Mouse (Mus musculus) myocyte (in vitro differentiated cells): ENCODE measurements around the gene Supt4a. TPM values are rescaled to one million over a fixed set of nuclear protein-coding genes. Genes with fewer than 3 reads are reported as not detected.

ENCODE experiments used
- H3K27me3 ChIP-seq: one replicate; pipeline ENCODE4 v1.6.1; 2011; ENCODE audit not compliant: control insufficient read depth, insufficient read depth, insufficient read length
- H3K36me3 ChIP-seq: one replicate; pipeline ENCODE4 v1.6.1; 2011; ENCODE audit not compliant: control insufficient read depth, insufficient read depth
- H3K4me2 ChIP-seq: one replicate; pipeline ENCODE4 v1.6.1; 2011; ENCODE audit warnings: low read depth, control low read depth
- H3K4me3 ChIP-seq: one replicate; pipeline ENCODE4 v1.5.1; 2011; ENCODE audit warnings: mild to moderate bottlenecking, control low read depth, moderate library complexity
- H3K79me2 ChIP-seq: one replicate; pipeline ENCODE4 v1.6.1; 2011; ENCODE audit not compliant: control insufficient read depth, insufficient read depth
- H3ac ChIP-seq: one replicate; pipeline ENCODE4 v1.6.1; 2011; ENCODE audit not compliant: control insufficient read depth, insufficient read length
- CEBPB ChIP-seq: IDR thresholded peaks from 2 replicates; pipeline ENCODE4 v1.6.1; 2011; ENCODE audit warnings: mild to moderate bottlenecking, moderate library complexity; ENCODE audit not compliant: poor library complexity, insufficient read depth, severe bottlenecking
- E2F4 ChIP-seq: IDR thresholded peaks from one replicate; pipeline ENCODE4 v1.6.1; 2011; ENCODE audit warnings: mild to moderate bottlenecking, control low read depth, moderate library complexity; ENCODE audit not compliant: insufficient read depth
- MAX ChIP-seq: IDR thresholded peaks from one replicate; pipeline ENCODE4 v1.6.1; 2011; ENCODE audit warnings: low read depth, mild to moderate bottlenecking, control low read depth
- MYOD1 ChIP-seq, 3 experiments: IDR thresholded peaks; one replicate each; pipeline ENCODE4 v1.6.1; 2011; ENCODE audit warnings: control low read depth in 2 of 3, low read depth in 2 of 3, mild to moderate bottlenecking in 2 of 3, moderate library complexity in 1 of 3; ENCODE audit not compliant: insufficient read length in 2 of 3, control insufficient read depth in 1 of 3
- MYOG ChIP-seq, 3 experiments: IDR thresholded peaks; one replicate each; pipeline ENCODE4 v1.6.1; 2011; ENCODE audit warnings: control low read depth in 2 of 3, low read depth in 2 of 3, mild to moderate bottlenecking in 2 of 3; ENCODE audit not compliant: insufficient read length in 2 of 3, control insufficient read depth in 1 of 3, insufficient read depth in 1 of 3
- POLR2A ChIP-seq: IDR thresholded peaks from one replicate; pipeline ENCODE4 v1.6.1; 2011; ENCODE audit warnings: low read depth, mild to moderate bottlenecking, control low read depth, moderate library complexity; ENCODE audit not compliant: insufficient read length
- POLR2AphosphoS2 ChIP-seq: IDR thresholded peaks from one replicate; pipeline ENCODE4 v1.6.1; 2011; ENCODE audit warnings: low read depth, control low read depth; ENCODE audit not compliant: insufficient read length
- REST ChIP-seq: IDR thresholded peaks from one replicate; pipeline ENCODE4 v1.6.1; 2011; ENCODE audit warnings: mild to moderate bottlenecking, control low read depth, moderate library complexity; ENCODE audit not compliant: insufficient read depth, insufficient read length
- SRF ChIP-seq: IDR thresholded peaks from one replicate; pipeline ENCODE4 v1.6.1; 2011; ENCODE audit warnings: low read depth; ENCODE audit not compliant: control insufficient read depth, insufficient read length
- TCF12 ChIP-seq: IDR thresholded peaks from one replicate; pipeline ENCODE4 v1.6.1; 2011; ENCODE audit warnings: mild to moderate bottlenecking, control low read depth; ENCODE audit not compliant: poor library complexity, insufficient read depth, severe bottlenecking
- TCF3 ChIP-seq: IDR thresholded peaks from one replicate; pipeline ENCODE4 v1.6.1; 2011; ENCODE audit warnings: low read depth, control low read depth; ENCODE audit not compliant: insufficient read length
- USF1 ChIP-seq: IDR thresholded peaks from one replicate; pipeline ENCODE4 v1.6.1; 2011; ENCODE audit warnings: low read depth, mild to moderate bottlenecking, control low read depth, moderate library complexity
- polyA plus RNA-seq: library from polyadenylated mRNA; unstranded; fragments of >200 nt; fragmentation: generic; extraction: Trizol; gene quantifications from one replicate; pipeline ENCODE4 v1.2.1, GENCODE M21; 2012; ENCODE audit warnings: missing spikeins

Supt4a gene
- polyA plus RNA-seq, 1 experiment, result 159 TPM

DNA sequence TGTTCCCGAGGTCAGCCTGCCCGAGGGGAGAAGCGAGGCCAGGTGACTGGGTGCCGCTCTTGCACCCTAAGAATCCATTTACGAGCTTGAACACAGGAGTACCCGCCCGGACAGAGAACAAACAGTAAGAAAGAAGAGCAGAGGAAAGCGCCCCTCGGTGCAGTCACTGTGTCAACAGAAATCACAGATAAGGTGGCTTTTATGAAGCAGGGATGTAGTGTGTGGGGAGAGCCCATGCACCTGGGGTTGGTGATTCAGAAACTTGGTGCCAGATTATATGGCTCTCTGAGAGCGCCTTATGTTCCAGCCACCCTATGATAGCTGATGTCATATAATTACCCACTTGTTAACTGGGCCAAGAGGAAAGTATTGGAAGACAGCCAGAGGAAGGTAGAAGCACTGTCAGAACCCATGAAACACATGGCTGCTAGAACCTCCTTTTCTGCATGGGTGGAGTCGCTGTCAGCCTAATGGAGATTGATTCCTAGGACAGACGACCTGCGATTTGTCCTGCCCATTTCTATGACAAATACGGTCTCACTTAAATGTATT lies 40.1 kb upstream of the Supt4a start:
- H3K79me2 ChIP-seq, result no peaks in the 10 kb centered on the region
- TF ChIP-seq MAX (no peak), TCF3 (no peak), USF1 (no peak), MYOG (IDR thresholded peaks at IDR 0.05; ENCODE audit: control insufficient read depth in 1 of 3, insufficient read depth in 1 of 3, insufficient read length in 2 of 3, low read depth in 2 of 3) (no peak), CEBPB (no peak)
- no peaks in the 10 kb centered on the region for H3K36me3 ChIP-seq
- H3ac ChIP-seq, result no peak overlapping the region
- H3K27me3 ChIP-seq, result peaks cover 66% of the 10 kb centered on the region
- H3K4me2 ChIP-seq, result no peak overlapping the region
- no peak overlapping the region for H3K4me3 ChIP-seq

DNA sequence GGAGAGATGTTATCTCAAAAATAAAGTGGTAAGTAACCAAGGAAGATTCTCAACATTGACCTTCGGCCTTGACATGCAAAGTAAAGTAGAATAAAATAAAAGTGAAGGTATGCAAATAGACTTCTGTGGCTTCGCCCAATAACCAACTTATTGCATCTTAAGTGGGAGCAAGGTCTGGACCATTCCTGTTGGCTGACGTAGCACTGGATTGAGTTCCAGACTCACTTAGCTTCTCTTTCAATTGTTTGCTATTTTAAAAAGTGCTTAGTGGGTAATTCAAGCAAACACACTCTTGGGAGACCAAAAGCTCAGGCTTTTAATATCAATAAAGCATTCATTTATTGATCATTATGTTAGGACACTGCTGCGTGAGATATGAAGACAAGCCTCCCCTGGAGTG lies 39.2 kb upstream of the Supt4a start:
- no peak overlapping the region for H3K4me2 ChIP-seq
- H3ac ChIP-seq, result no peak overlapping the region
- H3K4me3 ChIP-seq, result no peak overlapping the region
- H3K27me3 ChIP-seq, result peaks cover 60% of the 10 kb centered on the region
- H3K36me3 ChIP-seq, result no peaks in the 10 kb centered on the region
- TF ChIP-seq MYOG (IDR thresholded peaks at IDR 0.05; ENCODE audit: control insufficient read depth in 1 of 3, insufficient read depth in 1 of 3, insufficient read length in 2 of 3, low read depth in 2 of 3) (no peak), MYOD1 (IDR thresholded peaks at IDR 0.05; ENCODE audit: control insufficient read depth in 1 of 3, insufficient read length in 2 of 3, low read depth in 2 of 3) (no peak), POLR2A (no peak), CEBPB (no peak), REST (no peak), TCF12 (no peak), E2F4 (no peak), TCF3 (no peak), USF1 (no peak), MAX (no peak), POLR2AphosphoS2 (no peak)
- no peaks in the 10 kb centered on the region for H3K79me2 ChIP-seq

DNA sequence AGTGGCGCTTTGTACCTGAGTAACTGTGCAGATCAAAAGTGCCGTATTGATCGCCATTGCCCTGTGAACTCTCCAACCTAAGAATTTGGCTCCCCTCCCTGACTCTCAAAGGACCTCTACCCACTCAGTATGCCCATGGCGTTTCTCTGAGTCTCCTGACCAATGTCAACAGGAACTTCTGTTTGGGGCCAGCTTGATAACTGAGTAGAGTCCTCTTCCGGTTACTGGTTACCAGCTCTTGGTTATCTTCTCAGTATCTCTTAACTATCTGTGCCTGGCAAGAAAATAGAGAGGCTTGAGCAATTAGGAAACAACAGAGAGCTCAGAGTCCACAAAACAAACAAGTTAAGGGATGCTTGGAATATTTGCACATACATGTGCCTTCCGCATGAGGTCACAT lies 36.2 kb upstream of the Supt4a start:
- Histone ChIP-seq H3K36me3 (no peaks in the 10 kb centered on the region), H3K4me2 (no peak overlapping the region), H3K27me3 (peaks cover 61% of the 10 kb centered on the region), H3K4me3 (no peak overlapping the region), H3ac (no peak overlapping the region), H3K79me2 (no peaks in the 10 kb centered on the region)
- TF ChIP-seq TCF12 (no peak), POLR2AphosphoS2 (no peak), E2F4 (no peak), POLR2A (no peak), REST (no peak)

DNA sequence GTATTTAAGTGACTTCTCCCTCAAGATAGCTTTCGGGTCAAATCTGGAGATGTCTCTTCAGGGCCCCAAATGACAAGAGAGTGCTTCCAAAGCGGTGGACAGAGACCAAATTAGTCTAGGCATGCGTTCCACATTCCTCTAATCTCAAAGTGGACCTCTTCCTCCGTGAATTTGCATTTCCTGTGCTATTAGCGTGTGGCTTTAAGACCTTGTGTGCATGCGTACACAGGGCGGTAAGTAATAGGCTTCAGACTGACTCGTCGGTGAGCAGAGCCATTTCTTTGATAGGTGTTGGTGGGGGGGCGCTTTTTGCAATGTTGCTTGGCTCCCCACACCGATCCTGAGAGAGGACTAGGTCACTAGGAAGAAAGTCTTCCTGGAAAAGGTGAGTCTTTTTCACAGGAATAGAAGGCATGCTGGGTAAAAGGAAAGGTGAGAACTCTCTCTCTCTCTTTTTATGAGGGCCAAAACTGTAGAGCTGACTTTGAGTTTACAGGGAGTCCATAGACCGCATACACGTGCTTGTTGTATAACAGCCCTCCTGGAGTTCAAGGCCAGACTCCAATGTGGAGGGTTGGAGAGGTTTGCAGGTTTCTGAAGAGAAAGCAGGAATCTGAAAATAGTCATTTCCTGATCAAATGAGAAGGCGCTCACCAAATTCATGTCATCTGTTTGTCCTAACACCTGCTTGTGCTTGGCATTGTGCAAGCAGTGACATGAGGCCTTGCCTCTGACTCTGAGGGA lies 35.3 kb upstream of the Supt4a start:
- Histone ChIP-seq H3K4me2 (no peak overlapping the region), H3K27me3 (peaks cover 56% of the 10 kb centered on the region), H3K36me3 (no peaks in the 10 kb centered on the region), H3K79me2 (no peaks in the 10 kb centered on the region), H3ac (no peak overlapping the region), H3K4me3 (no peak overlapping the region)
- TF ChIP-seq MYOD1 (IDR thresholded peaks at IDR 0.05; ENCODE audit: control insufficient read depth in 1 of 3, insufficient read length in 2 of 3, low read depth in 2 of 3), result no peak
- no peak for TF ChIP-seq CEBPB
- TF ChIP-seq REST, result no peak
- no peak for TF ChIP-seq MAX
- TF ChIP-seq POLR2A, result no peak
- TF ChIP-seq E2F4, result no peak
- no peak for TF ChIP-seq POLR2AphosphoS2
- TF ChIP-seq TCF3, result no peak
- TF ChIP-seq MYOG (IDR thresholded peaks at IDR 0.05; ENCODE audit: control insufficient read depth in 1 of 3, insufficient read depth in 1 of 3, insufficient read length in 2 of 3, low read depth in 2 of 3), result no peak
- TF ChIP-seq SRF, result no peak
- no peak for TF ChIP-seq TCF12
- TF ChIP-seq USF1, result no peak

DNA sequence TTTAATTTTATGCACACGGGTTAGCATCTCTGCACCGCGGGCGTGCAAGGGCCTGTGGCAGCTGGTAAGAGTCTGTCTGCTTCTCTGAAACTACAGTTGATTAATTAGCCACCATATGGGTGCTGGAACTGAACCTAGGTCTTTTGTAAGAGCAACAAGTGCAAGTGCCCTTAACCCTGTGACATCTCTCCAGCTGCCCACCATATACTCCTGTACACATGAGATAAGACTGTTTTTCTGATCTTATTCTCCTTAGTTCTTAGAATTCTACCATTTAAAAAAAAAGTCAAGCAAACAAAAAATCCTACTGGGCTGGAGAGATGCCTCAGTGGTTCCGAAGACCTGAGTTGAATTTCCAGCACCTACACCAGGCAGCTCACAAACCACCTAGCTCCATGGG lies 33.7 kb upstream of the Supt4a start:
- TF ChIP-seq MYOD1 (IDR thresholded peaks at IDR 0.05; ENCODE audit: control insufficient read depth in 1 of 3, insufficient read length in 2 of 3, low read depth in 2 of 3) (no peak), TCF3 (no peak), SRF (no peak), POLR2AphosphoS2 (no peak), POLR2A (no peak), MAX (no peak), E2F4 (no peak)
- peaks cover 56% of the 10 kb centered on the region for H3K27me3 ChIP-seq

More for the DNA sequence above, 33.7 kb upstream of the Supt4a start:
- H3K4me3 ChIP-seq, result no peak overlapping the region
- no peak overlapping the region for H3ac ChIP-seq
- no peak overlapping the region for H3K4me2 ChIP-seq
- H3K36me3 ChIP-seq, result no peaks in the 10 kb centered on the region
- H3K79me2 ChIP-seq, result no peaks in the 10 kb centered on the region
